Mouse (Mus musculus) telencephalon, adult 2 months (tissue): ENCODE measurements around the gene Crk.

ENCODE experiments used
- DNase-seq: peaks from one replicate; pipeline ENCODE4 v3.0.0-alpha.2; 2011; ENCODE audit warnings: low read depth, low spot score

Crk gene

DNA sequence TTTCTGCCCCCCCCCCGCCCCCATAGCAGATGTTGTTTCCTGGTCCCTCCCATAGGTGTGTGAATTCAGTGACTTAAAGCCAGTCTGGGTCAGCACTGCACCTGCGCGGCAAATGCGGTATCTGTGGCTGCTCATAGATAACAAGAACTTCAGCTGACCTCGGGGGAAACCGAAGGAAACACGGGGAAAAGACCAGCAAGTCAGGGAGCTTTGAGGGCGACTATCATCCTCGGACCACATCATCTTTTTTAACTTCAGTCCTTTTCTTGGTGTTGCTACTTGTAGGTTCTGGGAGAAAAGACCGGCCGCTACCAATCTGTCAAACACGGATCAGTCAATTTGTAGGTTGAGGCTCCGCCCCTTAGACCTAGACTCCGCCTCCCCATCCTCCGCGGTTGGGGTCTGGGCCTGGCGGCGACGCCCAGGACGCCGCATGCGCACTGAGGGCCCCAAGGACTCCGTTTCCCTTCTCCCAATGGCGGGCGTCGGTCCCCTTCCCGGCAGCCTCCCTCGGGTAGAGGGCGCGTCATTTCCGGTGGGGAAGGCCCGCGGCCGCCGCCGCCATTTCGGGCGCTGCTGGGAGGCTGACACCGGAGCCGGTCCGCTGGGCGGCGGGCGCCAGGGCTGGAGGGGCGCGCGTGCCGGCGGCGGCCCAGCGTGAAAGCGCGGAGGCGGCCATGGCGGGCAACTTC is at the start of gene Crk:
Gene Crk (plus strand): TSS at position 513 of the 692 bp plus-strand sequence.
- peak; percentile 95 for DNase-seq

DNA sequence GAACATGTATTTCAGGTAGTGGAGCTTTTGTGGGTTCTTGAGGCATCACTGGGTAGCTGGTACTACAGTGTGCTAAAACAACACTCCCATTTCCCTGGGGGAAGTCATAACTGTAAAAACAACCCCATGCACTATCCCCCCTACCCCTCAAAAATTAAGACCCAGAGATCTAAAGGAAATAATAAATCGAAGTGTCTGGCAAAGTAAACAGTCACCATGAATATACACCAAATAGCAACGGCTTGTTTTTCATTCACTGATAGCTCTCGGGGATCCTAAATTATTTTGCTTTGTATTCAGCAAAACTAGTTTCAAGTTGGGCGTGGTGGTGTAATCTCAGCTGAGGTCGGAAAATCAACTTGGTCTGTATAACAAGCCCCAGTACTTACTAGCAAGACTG is 49.0 kb upstream of the Crk start:
- no peak for DNase-seq

DNA sequence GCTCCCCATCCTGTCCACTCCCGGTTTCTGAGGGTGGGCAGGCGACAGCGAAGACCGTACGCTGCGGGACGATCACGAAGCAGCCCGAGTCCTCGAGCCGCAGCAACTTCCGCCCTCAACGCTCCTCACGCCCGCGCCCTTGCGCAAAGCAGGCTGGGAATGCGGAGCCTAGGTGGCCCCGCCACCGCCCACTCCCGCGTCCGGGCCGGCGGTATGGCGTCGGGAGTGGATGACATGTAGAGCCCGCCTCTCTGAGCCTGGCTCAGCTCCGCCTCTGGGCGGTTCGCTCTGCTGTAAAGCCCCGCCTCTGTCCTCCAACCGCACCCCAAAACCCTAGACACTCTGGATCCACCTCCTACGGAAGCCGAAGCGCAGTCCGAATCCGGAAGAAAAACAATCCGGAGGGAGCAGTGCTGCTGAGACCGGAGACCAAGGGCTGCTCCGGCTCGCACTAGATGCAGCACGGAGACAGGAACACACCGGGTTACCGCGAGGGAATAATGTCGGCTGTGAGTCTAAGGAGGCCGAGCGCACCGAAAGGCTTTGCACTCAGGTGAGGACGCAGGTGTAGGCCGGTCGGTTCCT is 48.3 kb upstream of the Crk start, which contains the start of gene Inpp5k:
Gene Inpp5k (plus strand): TSS at position 344 of the 585 bp plus-strand sequence.
- peak; percentile 98 for DNase-seq

DNA sequence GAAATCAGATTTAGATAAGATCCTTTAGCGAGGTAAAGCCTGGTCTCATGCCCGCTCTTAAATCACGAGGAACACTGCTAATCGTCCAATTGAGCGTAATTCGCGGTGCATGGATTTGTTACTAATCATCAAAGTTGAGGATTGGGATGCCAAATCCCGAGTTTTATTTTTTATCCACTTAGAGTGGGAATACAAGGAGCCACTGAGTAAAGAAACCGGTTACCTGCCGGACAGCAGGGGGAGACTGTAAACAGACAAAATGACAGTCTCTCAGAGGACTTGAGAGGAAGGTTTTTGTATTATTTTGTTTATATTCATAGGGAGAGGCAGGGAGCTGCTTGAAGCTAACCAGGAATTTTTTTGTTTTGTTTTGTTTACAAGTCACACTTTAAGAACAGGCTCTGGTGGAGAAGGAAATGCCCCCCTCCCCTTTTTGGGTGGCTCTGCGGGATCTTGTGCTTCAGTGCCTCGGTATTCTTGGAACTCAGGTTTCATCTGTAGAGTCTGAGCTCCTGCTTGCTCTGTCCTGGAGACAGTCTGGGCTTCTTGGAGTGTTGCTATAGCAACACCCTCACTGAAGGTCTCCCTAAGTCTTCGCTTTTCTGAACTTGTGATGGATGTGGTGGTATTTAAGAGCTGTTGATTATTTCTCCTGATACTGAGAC is 47.4 kb upstream of the Crk start:
- DNase-seq, result no peak

DNA sequence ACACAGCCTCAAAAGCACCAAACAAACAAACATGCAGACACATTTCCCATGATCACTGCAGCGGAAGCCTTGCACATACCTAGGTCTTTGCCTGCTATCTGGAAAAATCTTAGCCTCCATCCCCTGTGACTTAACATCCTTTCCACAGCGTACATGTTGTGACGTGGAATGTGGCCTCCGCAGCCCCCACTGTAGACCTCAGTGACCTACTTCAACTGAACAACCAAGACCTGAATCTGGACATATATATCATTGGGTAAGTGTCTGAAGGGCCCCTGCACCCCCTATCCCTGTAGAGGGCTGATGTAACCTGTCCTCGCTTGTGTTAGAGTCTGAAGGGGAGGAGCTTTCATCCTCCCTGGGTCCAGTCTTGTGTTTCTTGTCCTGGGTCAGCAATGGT is 46.1 kb upstream of the Crk start:
- DNase-seq, result no peak

DNA sequence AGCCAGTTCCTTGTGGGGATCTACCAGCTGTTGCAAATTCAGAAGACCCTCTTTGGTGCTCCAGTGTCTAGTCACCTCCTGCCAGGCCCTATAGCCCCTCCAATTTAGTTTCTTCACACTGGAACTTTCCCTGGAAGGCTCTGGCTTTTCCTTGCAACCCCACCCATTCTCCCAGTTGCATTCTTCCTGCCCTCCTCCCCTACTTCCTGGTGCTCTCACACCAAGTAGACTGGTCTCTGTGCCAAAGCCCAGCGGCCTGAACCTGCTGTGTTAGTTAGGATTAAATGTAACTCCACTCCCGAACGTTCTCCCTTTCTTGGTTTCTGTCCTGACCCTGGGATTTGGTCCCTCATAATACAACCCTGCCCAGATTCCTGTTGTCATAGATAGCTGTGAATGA is 44.3 kb upstream of the Crk start:
- no peak for DNase-seq

DNA sequence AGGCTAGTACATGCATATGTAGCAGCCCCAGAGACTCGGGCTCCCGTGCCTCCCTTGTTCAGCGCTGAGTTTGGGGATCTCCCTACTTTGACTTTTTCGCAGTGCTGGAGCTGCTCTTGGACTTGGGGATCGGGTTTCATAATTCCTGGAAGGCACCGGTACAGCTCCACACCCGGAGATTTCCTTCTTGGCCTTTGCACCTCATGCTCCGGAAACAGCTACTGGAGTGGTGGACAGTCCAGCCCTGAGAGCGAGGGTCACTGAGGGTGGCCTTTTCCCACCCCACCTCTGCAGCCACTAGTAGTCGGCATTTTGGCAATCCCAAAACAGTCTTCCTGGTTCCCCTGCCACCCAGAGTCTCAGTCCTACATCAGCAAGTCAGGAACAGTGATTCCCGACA is 43.7 kb upstream of the Crk start:
- DNase-seq, result no peak

DNA sequence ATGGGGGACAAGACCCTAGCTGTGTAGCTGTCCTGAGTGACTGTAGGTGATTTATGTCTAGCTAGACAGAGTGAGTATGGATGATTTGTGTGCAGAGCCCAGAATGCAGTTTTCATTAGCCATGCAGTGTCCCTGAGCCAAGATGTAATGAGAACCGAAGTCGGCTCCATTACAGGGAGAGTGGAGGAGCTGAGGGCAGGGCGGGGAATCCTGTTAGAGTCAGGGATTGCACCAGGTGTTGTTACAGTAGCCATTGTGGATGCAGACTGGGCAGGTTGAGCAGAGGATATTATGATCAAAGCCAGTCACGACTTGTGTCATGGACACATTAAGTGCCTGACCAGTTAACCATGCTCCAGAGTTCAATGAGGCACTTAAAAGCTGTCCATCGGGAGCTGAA is 35.7 kb upstream of the Crk start:
- no peak for DNase-seq

DNA sequence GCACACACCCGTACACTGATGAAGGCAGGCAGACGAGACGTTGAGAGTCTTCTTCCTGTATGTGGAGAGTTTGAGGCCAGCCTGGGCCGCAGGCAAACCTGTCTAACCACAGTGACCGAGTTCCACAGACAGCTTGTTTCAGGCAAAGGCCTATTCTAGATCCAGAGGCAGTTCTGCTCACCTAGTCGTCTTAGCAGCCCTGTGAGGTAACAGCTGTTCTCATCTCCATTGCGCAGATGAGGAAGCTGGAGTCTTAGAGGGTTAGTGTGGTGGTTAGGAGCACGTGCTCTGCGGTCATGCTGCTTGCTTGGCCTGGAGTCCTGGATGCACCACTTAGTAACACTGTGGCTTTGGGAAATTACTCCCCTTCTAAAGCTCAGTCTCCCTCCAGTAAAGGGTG is 34.4 kb upstream of the Crk start:
- DNase-seq, result no peak

DNA sequence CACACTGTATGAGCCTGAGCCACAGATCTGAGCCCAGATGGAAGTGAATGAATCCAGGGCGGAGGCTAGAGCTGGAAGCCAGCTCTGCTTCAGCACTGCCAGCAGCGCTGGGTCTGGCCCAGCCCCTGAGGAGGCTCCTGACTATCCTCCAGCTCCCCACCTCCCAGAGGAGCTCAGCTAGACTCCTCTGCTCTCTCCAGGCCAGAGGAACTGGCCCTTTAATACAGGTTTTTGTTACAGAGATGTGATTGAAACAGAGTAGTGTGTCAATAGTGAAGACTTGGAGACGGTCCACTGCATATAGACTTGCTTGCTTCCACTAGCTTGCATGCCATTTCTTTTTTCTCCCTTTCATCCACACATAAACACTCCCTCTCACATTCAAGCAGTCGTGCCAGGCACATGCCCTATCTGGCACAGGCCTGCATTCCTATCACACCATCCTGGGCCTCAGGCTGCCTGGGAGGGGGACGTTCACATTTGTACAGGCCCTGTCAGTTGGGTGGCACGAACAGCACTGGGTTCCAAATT is 31.3 kb upstream of the Crk start:
- no peak for DNase-seq

DNA sequence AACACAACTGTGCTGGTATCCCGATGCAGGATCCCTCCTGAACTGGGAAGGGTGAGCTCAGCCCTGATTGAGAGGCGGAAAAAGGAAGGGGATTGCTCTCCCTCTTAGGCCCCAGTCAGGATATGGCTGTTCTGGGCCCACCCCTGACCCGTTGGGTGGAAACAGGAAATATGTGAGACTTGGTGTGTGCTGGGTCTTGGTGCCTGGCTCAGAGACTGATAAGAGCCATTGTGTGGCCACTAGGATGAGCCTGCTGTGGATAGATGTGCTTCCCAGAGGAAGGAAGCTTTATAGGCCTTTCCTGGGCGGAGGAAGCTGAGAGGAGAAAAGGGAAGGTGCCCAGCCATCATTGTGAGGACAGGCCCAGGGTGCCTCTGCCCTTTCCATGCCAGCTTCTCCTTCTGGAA is 29.9 kb upstream of the Crk start:
- DNase-seq, result no peak

DNA sequence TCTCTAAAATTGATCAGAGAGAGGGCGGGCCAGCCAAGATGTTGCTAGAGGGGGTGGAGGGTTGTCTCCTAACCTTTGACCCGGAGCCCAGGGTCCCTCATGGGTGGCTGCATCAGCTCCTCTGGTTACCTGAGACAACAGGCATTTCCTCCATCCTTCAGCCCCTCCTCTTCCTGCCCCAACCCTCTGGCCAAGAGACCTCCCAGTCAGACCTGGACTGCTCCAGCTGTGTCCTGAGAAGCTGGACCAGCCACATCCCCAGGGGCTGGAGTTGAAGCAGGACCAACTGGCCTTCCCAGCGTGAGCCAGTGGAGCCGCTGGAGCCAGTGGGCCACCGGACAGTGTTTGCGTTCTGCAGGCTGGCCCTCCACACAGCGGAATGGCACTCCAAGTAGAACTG is 28.7 kb upstream of the Crk start, which contains the start of gene Myo1c:
Gene Myo1c (plus strand): TSS at position 194 of the 400 bp plus-strand sequence.
- no peak for DNase-seq

DNA sequence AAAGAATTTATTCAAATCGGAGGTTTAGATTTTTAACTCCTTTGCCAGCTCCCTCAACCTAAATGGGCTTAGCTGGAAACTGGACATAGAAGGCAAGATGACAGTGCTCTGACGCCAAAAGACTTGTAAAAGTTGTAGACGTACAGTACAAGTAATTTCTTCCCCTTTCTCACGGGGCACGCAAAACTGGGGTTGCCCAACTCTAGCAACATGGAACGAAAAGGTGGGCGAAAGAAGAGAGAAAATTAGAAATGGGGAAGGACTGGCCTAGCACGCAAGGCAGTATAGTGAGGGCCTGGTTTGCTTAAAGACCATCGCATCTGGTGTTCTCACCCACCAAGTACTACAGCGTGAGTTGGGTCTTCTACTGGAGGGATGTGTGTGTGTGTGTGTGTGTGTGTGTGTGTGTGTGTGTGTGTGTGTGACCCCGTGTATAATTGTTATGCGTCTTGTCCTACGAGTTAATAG is 28.1 kb upstream of the Crk start:
- DNase-seq, result no peak

DNA sequence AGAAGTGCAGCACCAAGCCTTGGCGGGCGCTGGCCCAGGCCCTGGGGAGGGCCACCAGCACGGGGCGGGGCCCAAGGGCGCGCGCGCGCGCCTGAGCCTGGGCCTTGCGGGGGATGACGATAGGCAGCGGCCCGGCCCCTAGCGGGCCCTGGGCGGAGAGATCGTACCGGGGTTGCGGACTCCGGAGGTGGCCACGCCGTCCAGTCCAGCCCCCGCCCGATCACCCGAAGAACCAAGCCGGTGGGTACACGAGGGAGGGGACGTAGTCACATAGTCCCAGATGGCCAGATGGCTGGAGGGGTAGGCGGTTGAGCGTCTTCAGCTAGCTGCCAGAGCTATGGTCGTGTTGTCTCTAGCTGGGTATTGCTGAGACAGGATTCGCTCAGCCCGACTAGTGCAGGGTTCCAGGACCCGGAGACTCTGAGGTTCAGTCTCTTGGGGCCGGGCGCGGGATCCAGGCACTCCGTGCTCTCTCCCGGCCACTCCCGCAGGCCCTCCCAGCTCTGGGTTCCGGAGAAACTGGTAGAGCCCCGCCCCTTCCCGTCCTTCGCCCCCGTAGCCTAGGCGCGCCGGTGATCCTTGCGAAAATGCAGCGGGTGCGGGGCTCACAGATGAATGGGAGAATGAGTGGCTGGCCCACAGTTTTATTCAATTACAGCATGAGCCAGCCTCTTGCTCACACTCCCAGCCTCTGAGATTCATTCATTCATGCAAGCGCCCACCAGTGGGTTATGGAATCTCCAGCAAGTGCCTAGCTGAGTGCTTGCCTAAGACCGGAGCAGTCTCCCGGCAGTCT is 27.4 kb upstream of the Crk start:
- DNase-seq, result peak; percentile 71

DNA sequence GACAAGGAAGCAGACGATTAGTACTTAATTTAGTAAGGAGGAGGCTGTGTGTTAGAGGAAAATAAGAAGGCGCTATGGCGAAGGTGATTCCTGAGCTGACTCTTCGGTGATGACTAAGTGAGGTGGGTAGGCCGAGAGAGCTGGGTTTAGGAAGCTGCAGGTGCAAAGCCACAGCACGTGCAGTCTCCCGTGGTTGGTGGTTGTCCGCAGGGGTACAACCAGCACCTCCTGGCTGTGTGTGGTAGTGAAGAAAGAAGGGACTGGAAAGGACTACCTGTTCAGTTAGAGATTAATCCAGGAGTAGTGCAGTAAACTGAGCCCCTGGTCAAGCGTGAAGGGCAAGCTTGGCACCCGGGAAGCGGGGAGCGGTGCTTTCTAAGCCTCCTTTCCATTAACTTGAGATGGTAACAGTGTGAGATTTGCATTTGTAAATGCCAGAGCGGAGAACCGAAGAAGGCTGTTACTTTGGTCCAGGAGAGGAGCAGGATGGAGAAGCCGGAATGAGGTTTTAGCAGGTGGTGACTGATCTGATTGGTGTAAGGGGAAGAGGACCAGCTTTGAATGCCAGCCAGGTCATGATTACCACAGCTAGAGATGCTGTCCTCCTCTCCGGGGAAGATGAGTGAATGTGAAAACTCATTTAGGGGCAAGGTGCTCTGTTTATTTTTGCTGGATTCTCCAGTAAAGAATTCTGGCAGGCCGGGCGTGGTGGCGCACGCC is 26.7 kb upstream of the Crk start:
- DNase-seq, result no peak

DNA sequence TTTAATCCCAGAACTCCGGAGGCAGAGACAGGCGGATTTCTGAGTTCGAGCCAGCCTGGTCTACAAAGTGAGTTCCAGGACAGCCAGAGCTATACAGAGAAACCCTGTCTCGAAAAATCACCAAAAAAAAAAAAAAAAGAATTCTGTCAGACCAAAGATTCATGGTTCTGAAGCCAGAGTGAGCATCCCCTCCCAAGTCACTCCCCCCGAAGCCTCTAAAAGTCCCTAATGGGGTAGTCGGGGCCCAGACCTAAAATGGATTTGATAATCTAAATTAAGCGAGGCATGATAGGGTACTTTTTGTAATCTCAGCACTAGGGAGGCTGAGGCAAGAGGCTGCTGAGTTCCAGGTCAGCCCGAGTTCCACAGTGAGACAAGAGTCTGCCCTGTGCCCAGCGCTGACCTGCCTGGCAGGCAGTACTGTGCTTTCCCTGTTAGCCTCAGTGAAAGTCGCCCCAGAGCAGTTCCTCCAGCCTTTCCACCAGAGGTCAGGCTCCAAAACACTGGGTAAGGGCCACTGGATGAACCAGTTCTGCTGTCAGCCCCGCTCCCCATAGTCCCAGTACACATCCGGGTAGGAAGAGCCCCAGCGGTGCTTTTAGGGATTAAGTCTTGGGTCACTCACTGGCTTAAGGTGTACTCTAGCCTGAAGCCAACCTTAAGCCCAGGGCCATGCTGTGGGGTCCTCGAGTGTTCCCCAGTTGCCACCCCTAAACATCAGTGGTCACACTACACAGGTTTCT is 25.9 kb upstream of the Crk start:
- DNase-seq, result no peak

DNA sequence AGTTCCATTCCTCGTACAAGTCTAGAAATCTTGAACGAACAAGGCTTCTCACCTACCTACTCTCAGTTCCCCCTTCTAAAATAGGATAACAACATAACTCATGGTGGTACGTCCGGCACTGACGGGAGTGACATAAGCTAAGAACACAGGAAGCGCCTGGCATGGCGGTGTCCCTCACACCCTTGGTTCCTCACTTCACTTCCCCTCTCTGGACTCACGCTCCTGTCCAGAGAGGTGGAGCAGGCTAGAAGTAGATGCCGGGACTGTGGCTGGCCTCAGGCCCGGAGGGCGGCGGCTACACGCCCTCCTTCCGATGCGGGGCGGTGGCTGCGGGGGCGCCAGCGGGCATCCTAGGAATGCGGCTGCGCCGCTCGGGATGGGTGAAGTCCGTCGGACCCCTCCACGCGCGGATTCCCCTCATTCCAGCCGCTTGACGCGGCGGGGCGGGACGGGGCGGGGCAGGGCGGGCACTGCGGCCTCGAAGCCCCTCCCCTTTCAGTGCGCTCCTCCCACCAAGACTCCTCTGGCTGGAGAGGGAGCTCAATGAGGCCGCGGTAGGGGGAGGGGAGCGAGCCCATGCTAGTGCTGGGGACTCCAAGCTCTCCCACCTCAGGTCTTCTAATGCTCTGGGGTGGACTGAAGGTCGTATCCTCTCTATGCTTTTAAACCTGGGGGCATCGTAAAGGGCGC is 25.1 kb upstream of the Crk start:
- DNase-seq, result no peak

DNA sequence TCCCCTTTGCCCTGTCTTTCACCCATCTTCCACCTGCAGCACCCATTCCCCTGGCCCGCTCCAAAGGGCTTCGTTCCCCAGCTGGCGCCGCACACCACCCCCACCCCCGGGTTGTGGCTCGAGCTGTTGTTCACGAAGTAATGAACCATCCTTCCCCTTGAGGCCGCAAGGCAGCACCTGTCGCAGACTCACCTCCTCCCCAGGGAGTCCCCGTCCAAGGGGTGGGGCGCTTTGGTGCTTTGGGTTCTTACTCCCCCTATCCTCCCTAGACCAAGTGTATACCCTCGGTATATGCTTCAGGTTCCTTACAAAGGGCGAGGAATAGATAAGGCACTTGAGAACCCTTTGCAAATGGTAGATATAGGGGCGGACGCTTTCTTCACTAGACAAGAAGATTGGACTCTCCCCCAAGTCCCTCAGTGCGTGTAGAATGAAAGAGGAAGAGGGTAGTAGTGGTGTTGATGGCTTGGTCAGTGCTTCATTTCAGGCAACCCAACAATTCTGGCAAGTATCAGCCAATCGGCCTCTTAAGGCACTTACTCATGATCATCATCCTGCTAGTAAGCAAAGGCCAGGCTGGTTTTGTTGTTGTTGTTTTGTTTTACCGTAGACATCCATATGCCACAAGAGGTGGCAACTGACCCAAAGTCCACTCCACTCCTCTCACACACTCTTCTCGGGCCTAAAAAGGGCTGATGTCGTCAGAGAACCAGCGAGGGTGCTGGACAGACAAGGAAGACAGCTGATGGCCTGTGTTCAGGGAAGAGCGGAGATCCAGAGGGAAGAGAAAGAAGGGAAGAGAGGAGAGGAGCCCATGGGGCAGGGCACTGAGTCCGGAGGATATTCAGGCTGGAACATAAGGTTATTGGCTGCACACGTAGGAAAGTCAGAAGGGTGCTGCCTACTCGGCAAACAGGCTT is 24.3 kb upstream of the Crk start:
- DNase-seq, result no peak
